In genomic region chr2:167240008-167240964, GRCm38 (mm10) we compare ENCODE assay signal across 9 mouse cellular contexts. TPM values are rescaled to one million over a fixed set of nuclear protein-coding genes. Genes with fewer than 3 reads are reported as not detected.
DNase-seq lines count a peak whose midpoint lies in the region; ATAC-seq and TF ChIP-seq lines count a peak whose summit lies in the region.
"Had no signal": no experiment of that assay in that cellular context is flagged by ENCODE, and none has a peak within 500 bp of the region (broad histone marks: within the 10 kb centered on the region; RNA-seq: fewer than 3 reads in every experiment).

TSS of gene Ptgis (minus strand) at chr2:167240604.

- H3K36me3 ChIP-seq in heart, embryonic 10.5 days, result no peaks in the 10 kb centered on the region
- no peaks in the 10 kb centered on the region; the same call in 1 of the 2 replicates for H3K36me3 ChIP-seq in limb, embryonic 11.5 days (ENCODE audit: control insufficient read depth, insufficient read depth, low read length)
- no peaks in the 10 kb centered on the region for H3K36me3 ChIP-seq in midbrain, postnatal 0 days (ENCODE audit: insufficient read depth, low read length)

- peak within 1 kb of the TSS; percentile 68 for H3K4me3 ChIP-seq in heart, embryonic 10.5 days
- H3K4me3 ChIP-seq in limb, embryonic 11.5 days (ENCODE audit: low read depth, low read length), result peak within 1 kb of the TSS; percentile 57
- H3K4me3 ChIP-seq in midbrain, postnatal 0 days (ENCODE audit: low read depth, low read length), result peak within 1 kb of the TSS; percentile 45

- 3% methylated on average over 45 of the region's 45 CpGs for WGBS in heart, embryonic 10.5 days
- WGBS in limb, embryonic 11.5 days, result 3% methylated on average over 44 of the region's 45 CpGs
- 4% methylated on average over 39 of the region's 45 CpGs for WGBS in midbrain, postnatal 0 days

- 0 out of 2 replicates have a peak, but pooled peaks cover 5% of the 10 kb centered on the region for H3K27me3 ChIP-seq in heart, embryonic 10.5 days (ENCODE audit: insufficient read depth, poor library complexity, severe bottlenecking)
- no peaks in the 10 kb centered on the region for H3K27me3 ChIP-seq in limb, embryonic 11.5 days (ENCODE audit: control insufficient read depth, insufficient read depth, low read length)
- H3K27me3 ChIP-seq in midbrain, postnatal 0 days (ENCODE audit: insufficient read depth, low read length), result peaks cover 15% of the 10 kb centered on the region

- peak; percentile 45; the same call in 1 of the 2 replicates for ATAC-seq in common myeloid progenitor, adult 5-6 weeks (replicated peaks; ENCODE audit: low read depth, poor library complexity, severe bottlenecking)
- peak; percentile 74 for ATAC-seq in limb, embryonic 11.5 days (ENCODE audit: insufficient number of reproducible peaks, low FRiP score, low TSS enrichment, low read depth)
- no peak for ATAC-seq in midbrain, postnatal 0 days (ENCODE audit: low FRiP score)

- H3K4me2 ChIP-seq in limb, embryonic 11.5 days (ENCODE audit: low read depth, severe bottlenecking), result peak within 1 kb of the TSS; percentile 89
- H3K4me2 ChIP-seq in midbrain, postnatal 0 days (ENCODE audit: low read depth, low read length, poor library complexity, severe bottlenecking), result peak within 1 kb of the TSS; percentile 88

- H3K9me3 ChIP-seq in heart, embryonic 10.5 days, result no peaks in the 10 kb centered on the region
- H3K9me3 ChIP-seq in limb, embryonic 11.5 days (ENCODE audit: control insufficient read depth, low read length), result no peaks in the 10 kb centered on the region
- H3K9me3 ChIP-seq in midbrain, postnatal 0 days (ENCODE audit: low read length), result no peaks in the 10 kb centered on the region

- intact Hi-C loops in gastrocnemius, postnatal 36 days (cut with DNase I), result no loop called here

- peak; percentile 51 for DNase-seq in gastrocnemius, postnatal 10 days
- no peak for DNase-seq in gastrocnemius, postnatal 36 days
- DNase-seq in heart, embryonic 10.5 days (ENCODE audit: low spot score), result peak; percentile 82
- DNase-seq in limb, embryonic 11.5 days (ENCODE audit: low spot score), result peak; percentile 75
- no peak for DNase-seq in midbrain, postnatal 0 days (ENCODE audit: low spot score)
- DNase-seq in spleen, postnatal 4 days (ENCODE audit: low spot score in 2 of 2), result no peak
- DNase-seq in cerebellum, postnatal 36 days, result no peak

- peak within 1 kb of the TSS; percentile 78 for H3K9ac ChIP-seq in limb, embryonic 11.5 days (ENCODE audit: low read length)
- peak within 1 kb of the TSS; percentile 62 for H3K9ac ChIP-seq in midbrain, postnatal 0 days (replicated peaks; ENCODE audit: low read length, poor library complexity, severe bottlenecking)

- TF ChIP-seq CTCF in midbrain, postnatal 0 days (IDR thresholded peaks at IDR 0.05), result no peak

- peak within 1 kb of the TSS; percentile 88 for H3K27ac ChIP-seq in heart, embryonic 10.5 days
- H3K27ac ChIP-seq in limb, embryonic 11.5 days (replicated peaks; ENCODE audit: low read depth, low read length), result peak within 1 kb of the TSS; percentile 10; the same call in 1 of the 2 replicates
- no peak within 1 kb of the TSS for H3K27ac ChIP-seq in midbrain, postnatal 0 days (ENCODE audit: low read depth, low read length)

- H3K4me1 ChIP-seq in heart, embryonic 10.5 days, result peaks cover 20% of the 10 kb centered on the region
- peaks cover 16% of the 10 kb centered on the region; the same call in 1 of the 2 replicates for H3K4me1 ChIP-seq in limb, embryonic 11.5 days (ENCODE audit: control insufficient read depth, insufficient read depth, low read length)
- H3K4me1 ChIP-seq in midbrain, postnatal 0 days (ENCODE audit: insufficient read depth, low read length), result no peaks in the 10 kb centered on the region

RNA-seq across cellular contexts. Expression of gene Ptgis, which starts in this region (rescaled TPM):
- total RNA-seq in gastrocnemius, postnatal 10 days (2021), result 10 to 100 TPM; 13.7 to 17.8 TPM
- 1 to 10 TPM; 3.4 to 3.7 TPM for total RNA-seq in gastrocnemius, postnatal 36 days (2021)
- not detected in 2 replicates for total RNA-seq in common myeloid progenitor, adult 5-6 weeks (2017)
- polyA plus RNA-seq in heart, embryonic 10.5 days (2016; fragmentation: Nextera tagmentation; extraction: Ambion mirVana), result 16.3 and 21.4 TPM in 2 replicates
- 18.0 and 19.6 TPM in 2 replicates for polyA plus RNA-seq in limb, embryonic 11.5 days (2014; fragmentation: Nextera tagmentation; extraction: Ambion mirVana)
- total RNA-seq in midbrain, postnatal 0 days (2014; rRNA removed), result 4.3 and 6.1 TPM in 2 replicates
- polyA plus RNA-seq in midbrain, postnatal 0 days (2015; fragmentation: Nextera tagmentation; extraction: Ambion mirVana), result 3.9 and 4.7 TPM in 2 replicates
- total RNA-seq: hematopoietic stem cell, adult 5-6 weeks had no signal

Comparison
In these comparisons a context has a peak if more than half of its experiments do, and no peak if none do; other contexts are left out.
1. DNase-seq: peak in gastrocnemius, postnatal 10 days (single experiment), heart, embryonic 10.5 days (single experiment) and limb, embryonic 11.5 days (single experiment); none in gastrocnemius, postnatal 36 days (0 of 2), midbrain, postnatal 0 days (single experiment), spleen, postnatal 4 days (0 of 2) and cerebellum, postnatal 36 days (0 of 2).
2. Peak in ATAC-seq in common myeloid progenitor, adult 5-6 weeks; RNA of the gene not detected or under 1 TPM.
3. Peak in every context shown above with its lines, with median percentiles within 50 percentile points of each other: H3K4me3 ChIP-seq.